Mouse (Mus musculus) intestine, embryonic 15.5 days (tissue): ENCODE measurements around the gene Acad12. TPM values are rescaled to one million over a fixed set of nuclear protein-coding genes. Genes with fewer than 3 reads are reported as not detected.
A peak's percentile ranks its signal among the peaks of the same experiment; 100 is the strongest.
"Not testable (repeated sequence)": the region's sequence is repeated elsewhere in the genome, so short reads cannot be mapped to it uniquely, and the experiment has no call there.

Experiments
- ATAC-seq: fragments of 200-750 bp; cut with Nextera tagmentation; 2 replicates; pipeline ENCODE4 v1.8.0; 2017; ENCODE audit warnings: moderate TSS enrichment, moderate library complexity
- H3K27ac ChIP-seq: fragments of 300-500 bp; sonication (generic); 2 replicates; pipeline ENCODE4 v1.5.1; 2015; ENCODE audit warnings: mild to moderate bottlenecking, inconsistent platforms
- H3K27me3 ChIP-seq: fragments of 300-500 bp; sonication (generic); replicated peaks from 2 replicates; pipeline ENCODE4 v1.6.1; 2015; ENCODE audit warnings: inconsistent platforms
- H3K36me3 ChIP-seq: fragments of 300-500 bp; sonication (generic); 2 replicates; pipeline ENCODE4 v1.6.1; 2015; ENCODE audit warnings: inconsistent platforms
- H3K4me1 ChIP-seq: fragments of 300-500 bp; sonication (generic); replicated peaks from 2 replicates; pipeline ENCODE4 v1.6.1; 2015; ENCODE audit warnings: inconsistent platforms
- H3K4me2 ChIP-seq: fragments of 300-500 bp; sonication (generic); replicated peaks from 2 replicates; pipeline ENCODE4 v1.6.1; 2015; ENCODE audit warnings: mild to moderate bottlenecking, inconsistent platforms
- H3K4me3 ChIP-seq: fragments of 300-500 bp; sonication (generic); replicated peaks from 2 replicates; pipeline ENCODE4 v1.5.1; 2015; ENCODE audit warnings: inconsistent platforms
- H3K9ac ChIP-seq: fragments of 300-500 bp; sonication (generic); 2 replicates; pipeline ENCODE4 v1.6.1; 2015; ENCODE audit warnings: inconsistent platforms
- H3K9me3 ChIP-seq: fragments of 300-500 bp; sonication (generic); 2 replicates; pipeline ENCODE4 v1.6.1; 2016; ENCODE audit warnings: inconsistent platforms
- WGBS: fragments of 180-500 bp; shearing (Covaris S2); methylation state at CpG from one replicate; pipeline ENCODE4 v1.1.7; 2015; 5-methylcytosine and 5-hydroxymethylcytosine counted together
- polyA plus RNA-seq: library from polyadenylated mRNA; unstranded; fragments of >200 nt; fragmentation: Nextera tagmentation; extraction: Ambion mirVana; gene quantifications from 2 replicates; pipeline ENCODE4 v1.2.1, GENCODE M21; 2015

The Acad12 gene
- polyA plus RNA-seq, 1 experiment from 2014 or later = 3.1 TPM

DNA sequence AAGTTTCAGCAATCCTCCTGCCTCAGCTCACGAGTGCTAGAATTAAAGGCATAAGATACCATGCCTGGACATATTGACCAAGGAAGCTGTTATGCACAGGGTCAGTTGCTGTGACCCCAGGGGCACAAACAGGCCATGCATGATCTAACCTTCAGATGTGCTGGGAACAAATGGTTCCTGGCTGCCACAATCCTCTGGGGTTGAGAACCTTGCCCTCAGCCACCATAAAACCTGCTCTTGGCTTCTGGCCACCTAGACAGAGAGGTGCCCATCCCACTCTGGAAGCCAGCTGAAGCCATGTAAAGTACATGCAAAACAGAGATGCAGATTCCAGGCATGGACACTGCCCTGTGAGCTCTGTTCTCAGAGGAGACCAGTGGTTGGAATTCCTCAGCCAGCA lies 14.9 kb downstream of the Acad12 start:
- peak; percentile 63 for ATAC-seq
- 75% methylated on average over 1 of the region's 1 CpGs for WGBS
- not testable (repeated sequence) for H3K27ac ChIP-seq

GRCm38 (mm10) chr5:121601547-121602299 lies 17.0 kb downstream of the Acad12 start:
- peak; percentile 75 for ATAC-seq
- H3K9me3 ChIP-seq = no peaks in the 10 kb centered on the region
- H3K36me3 ChIP-seq = no peaks in the 10 kb centered on the region
- 30% methylated on average over 9 of the region's 9 CpGs for WGBS
- H3K27me3 ChIP-seq = no peaks in the 10 kb centered on the region
- no peak overlapping the region for H3K4me3 ChIP-seq
- H3K4me1 ChIP-seq = no peaks in the 10 kb centered on the region
- H3K27ac ChIP-seq = no peak overlapping the region
- H3K9ac ChIP-seq = no peak overlapping the region
- 0 out of 2 replicates have a peak overlapping the region, but pooled peaks have one; percentile 0 for H3K4me2 ChIP-seq

More for the DNA sequence above, 14.9 kb downstream of the Acad12 start:
- H3K9ac ChIP-seq, H3K4me1 ChIP-seq, H3K4me3 ChIP-seq, H3K36me3 ChIP-seq, H3K4me2 ChIP-seq, H3K9me3 ChIP-seq, H3K27me3 ChIP-seq: not testable (repeated sequence)

GRCm38 (mm10) chr5:121598871-121599610 lies 19.7 kb downstream of the Acad12 start:
- Histone ChIP-seq H3K4me1 (peaks cover 8% of the 10 kb centered on the region), H3K27me3 (no peaks in the 10 kb centered on the region), H3K9me3 (no peaks in the 10 kb centered on the region), H3K9ac (no peak overlapping the region), H3K36me3 (no peaks in the 10 kb centered on the region), H3K4me3 (no peak overlapping the region), H3K4me2 (no peak overlapping the region), H3K27ac (peak overlapping the region; percentile 61)
- peak; percentile 23; the same call in 1 of the 2 replicates for ATAC-seq
- WGBS = 68% methylated on average over 13 of the region's 13 CpGs

DNA sequence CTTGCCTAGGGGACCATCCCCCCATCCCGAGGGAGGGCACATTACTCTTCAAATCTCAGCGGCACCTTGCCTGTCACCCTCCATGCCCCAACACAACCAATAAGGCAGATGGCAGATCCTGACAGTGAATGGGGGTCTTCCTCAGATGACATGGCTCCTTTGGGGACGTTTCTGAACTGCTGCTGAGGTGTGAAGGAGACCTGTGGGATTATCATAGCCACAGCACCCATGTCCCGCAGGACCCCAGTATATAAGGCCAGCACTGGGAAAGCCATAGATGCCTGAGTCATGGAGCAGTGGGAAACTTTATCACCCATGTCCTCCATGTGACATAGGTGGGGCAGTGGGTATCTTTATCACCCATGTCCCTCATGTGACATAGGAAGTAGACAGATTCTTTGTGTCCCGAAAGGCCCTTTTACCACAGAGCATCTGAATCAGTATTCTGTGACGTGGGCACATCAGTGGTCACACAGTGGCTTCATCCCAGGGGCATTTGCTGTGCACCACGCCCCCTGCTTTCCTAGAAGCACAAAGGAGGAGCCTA lies 20.7 kb downstream of the Acad12 start:
- 83% methylated on average over 7 of the region's 7 CpGs for WGBS
- no peaks in the 10 kb centered on the region for H3K9me3 ChIP-seq
- no peaks in the 10 kb centered on the region for H3K36me3 ChIP-seq
- ATAC-seq = no peak
- H3K4me3 ChIP-seq = no peak overlapping the region
- no peak overlapping the region for H3K4me2 ChIP-seq
- peak overlapping the region; percentile 61 for H3K27ac ChIP-seq
- no peak overlapping the region for H3K9ac ChIP-seq
- no peaks in the 10 kb centered on the region for H3K27me3 ChIP-seq
- H3K4me1 ChIP-seq = peaks cover 12% of the 10 kb centered on the region

DNA sequence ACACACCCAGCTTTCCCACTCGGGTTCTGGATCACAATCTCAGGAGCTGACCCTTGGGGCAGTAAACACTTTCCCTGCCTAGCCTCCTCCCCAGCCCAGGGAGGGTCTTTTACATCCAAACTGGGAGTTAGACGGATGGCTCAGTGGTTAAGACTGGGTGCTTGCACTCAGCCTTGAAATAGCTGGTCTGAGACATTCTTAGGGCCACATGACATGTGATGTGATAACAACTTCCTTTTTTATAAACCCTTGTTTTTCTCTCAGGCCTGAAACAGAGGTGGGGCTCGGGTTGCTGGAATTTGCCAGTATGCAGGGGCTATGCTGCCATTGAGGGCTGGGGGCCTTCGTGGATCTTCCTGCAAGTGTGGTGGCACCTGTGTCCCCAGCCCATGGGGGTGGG lies 21.4 kb downstream of the Acad12 start:
- Histone ChIP-seq H3K4me3 (no peak overlapping the region), H3K4me1 (peaks cover 15% of the 10 kb centered on the region), H3K27ac (no peak overlapping the region), H3K9ac (no peak overlapping the region), H3K27me3 (no peaks in the 10 kb centered on the region), H3K36me3 (no peaks in the 10 kb centered on the region), H3K4me2 (no peak overlapping the region), H3K9me3 (no peaks in the 10 kb centered on the region)
- no peak for ATAC-seq
- 74% methylated on average over 4 of the region's 4 CpGs for WGBS

DNA sequence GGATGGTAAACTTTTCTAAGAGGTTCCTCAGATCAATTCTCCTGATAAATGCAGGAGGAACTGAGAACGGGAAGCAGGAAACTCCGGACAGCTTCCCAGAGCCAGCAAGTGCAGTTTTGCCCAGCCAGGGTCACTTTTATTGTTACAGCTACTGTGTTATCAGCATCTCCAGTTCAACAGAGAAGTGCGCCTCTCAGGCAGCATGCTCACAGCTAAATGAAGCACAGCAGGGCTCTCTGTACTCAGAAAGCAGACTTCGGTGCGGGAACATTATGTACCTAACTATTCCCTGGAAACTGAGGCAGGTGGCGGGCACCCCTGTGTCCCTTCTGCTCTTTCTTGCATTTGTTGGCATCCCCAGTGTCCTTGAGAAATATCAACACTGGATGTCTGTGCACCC lies 22.5 kb downstream of the Acad12 start:
- no peaks in the 10 kb centered on the region for H3K27me3 ChIP-seq
- no peak for ATAC-seq
- H3K9ac ChIP-seq = no peak overlapping the region
- no peak overlapping the region for H3K4me3 ChIP-seq
- no peak overlapping the region for H3K4me2 ChIP-seq
- 62% methylated on average over 6 of the region's 6 CpGs for WGBS
- H3K36me3 ChIP-seq = no peaks in the 10 kb centered on the region
- no peaks in the 10 kb centered on the region for H3K9me3 ChIP-seq
- peaks cover 16% of the 10 kb centered on the region for H3K4me1 ChIP-seq
- no peak overlapping the region for H3K27ac ChIP-seq

DNA sequence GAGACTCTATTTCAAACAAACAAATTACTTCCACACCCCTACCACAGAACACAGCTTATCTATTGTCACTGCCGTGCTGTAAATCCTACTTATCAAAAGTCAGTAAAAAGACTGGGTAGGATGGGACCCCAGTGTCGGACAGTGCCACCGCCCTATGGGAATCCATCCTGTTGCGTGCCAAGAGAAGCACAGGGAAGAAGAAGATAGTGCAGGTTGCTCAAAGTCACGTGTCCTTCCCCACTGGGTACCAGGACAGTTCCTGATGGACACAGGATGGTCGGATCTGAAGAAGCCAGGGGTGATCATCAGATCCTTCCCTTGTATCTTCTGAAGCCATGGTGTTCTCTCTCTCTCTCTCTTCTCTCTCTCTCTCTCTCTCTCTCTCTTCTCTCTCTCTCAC lies 23.0 kb downstream of the Acad12 start:
- no peak overlapping the region for H3K4me2 ChIP-seq
- H3K4me3 ChIP-seq = no peak overlapping the region
- H3K9ac ChIP-seq = no peak overlapping the region
- no peaks in the 10 kb centered on the region for H3K9me3 ChIP-seq
- H3K4me1 ChIP-seq = peaks cover 16% of the 10 kb centered on the region
- H3K36me3 ChIP-seq = no peaks in the 10 kb centered on the region
- WGBS = 62% methylated on average over 6 of the region's 6 CpGs
- H3K27ac ChIP-seq = no peak overlapping the region
- no peak for ATAC-seq
- no peaks in the 10 kb centered on the region for H3K27me3 ChIP-seq

GRCm38 (mm10) chr5:121594714-121595313 lies 23.9 kb downstream of the Acad12 start:
- Histone ChIP-seq H3K27ac (no peak overlapping the region), H3K4me3 (no peak overlapping the region), H3K4me1 (peaks cover 16% of the 10 kb centered on the region), H3K4me2 (no peak overlapping the region), H3K9me3 (no peaks in the 10 kb centered on the region), H3K9ac (no peak overlapping the region), H3K27me3 (no peaks in the 10 kb centered on the region), H3K36me3 (no peaks in the 10 kb centered on the region)
- WGBS = 72% methylated on average over 6 of the region's 6 CpGs
- ATAC-seq = no peak

- Histone ChIP-seq H3K9me3 (no peaks in the 10 kb centered on the region), H3K9ac (peak within 1 kb of the TSS; percentile 90), H3K4me2 (peak within 1 kb of the TSS; percentile 89), H3K36me3 (no peaks in the 10 kb centered on the region), H3K4me1 (peaks cover 16% of the 10 kb centered on the region), H3K27me3 (no peaks in the 10 kb centered on the region), H3K4me3 (peak within 1 kb of the TSS; percentile 84), H3K27ac (peak within 1 kb of the TSS; percentile 82)
- WGBS = 2% methylated on average over 47 of the region's 47 CpGs
- ATAC-seq = peak; percentile 91
These were observed 25.0 kb downstream of the Acad12 start, which contains the start of gene Aldh2 for GRCm38 (mm10) chr5:121593451-121594401. Aldh2 (minus strand) TSS chr5:121593824.

GRCm38 (mm10) chr5:121592816-121593407 lies 25.8 kb downstream of the Acad12 start:
- Histone ChIP-seq H3K9me3 (no peaks in the 10 kb centered on the region), H3K36me3 (no peaks in the 10 kb centered on the region), H3K9ac (peak overlapping the region; percentile 90), H3K4me1 (peaks cover 16% of the 10 kb centered on the region), H3K4me3 (peak overlapping the region; percentile 84), H3K4me2 (peak overlapping the region; percentile 89), H3K27me3 (no peaks in the 10 kb centered on the region), H3K27ac (peak overlapping the region; percentile 82)
- peak; percentile 55 for ATAC-seq
- 5% methylated on average over 33 of the region's 33 CpGs for WGBS
